Mouse (Mus musculus) limb, embryonic 10.5 days (tissue): ENCODE measurements at regions not wholly inside any gene's neighbourhood (a gene's known extent, or its start where the extent isn't known, plus 50 kb on each side); places are given as distances from the start of the nearest gene placed in this dataset.

Experiments
- DNase-seq: peaks from one replicate; pipeline ENCODE4 v3.0.0-alpha.2; 2017; ENCODE audit warnings: low spot score
- H3K27ac ChIP-seq: fragments of 300-500 bp; sonication (generic); 2 replicates; pipeline ENCODE4 v1.5.1; 2016; ENCODE audit warnings: mild to moderate bottlenecking
- H3K27me3 ChIP-seq: fragments of 300-500 bp; sonication (generic); 2 replicates; pipeline ENCODE4 v1.6.1; 2016; ENCODE audit warnings: low read depth, mild to moderate bottlenecking; ENCODE audit not compliant: poor library complexity, severe bottlenecking
- H3K36me3 ChIP-seq: fragments of 300-500 bp; sonication (generic); 2 replicates; pipeline ENCODE4 v1.6.1; 2016; ENCODE audit warnings: mild to moderate bottlenecking, moderate library complexity
- H3K4me1 ChIP-seq: fragments of 300-500 bp; sonication (generic); 2 replicates; pipeline ENCODE4 v1.6.1; 2016
- H3K4me3 ChIP-seq: fragments of 300-500 bp; sonication (generic); 2 replicates; pipeline ENCODE4 v1.5.1; 2016; ENCODE audit warnings: mild to moderate bottlenecking, moderate library complexity
- H3K9me3 ChIP-seq: fragments of 300-500 bp; sonication (generic); replicated peaks from 2 replicates; pipeline ENCODE4 v1.6.1; 2016; ENCODE audit warnings: mild to moderate bottlenecking
- WGBS: fragments of 180-500 bp; shearing (Covaris S2); methylation state at CpG from one replicate; pipeline ENCODE4 v1.1.7; 2016; 5-methylcytosine and 5-hydroxymethylcytosine counted together

- Histone ChIP-seq H3K4me1 (no peaks in the 10 kb centered on the region), H3K27me3 (no peaks in the 10 kb centered on the region), H3K9me3 (no peaks in the 10 kb centered on the region), H3K27ac (no peak overlapping the region), H3K4me3 (no peak overlapping the region), H3K36me3 (no peaks in the 10 kb centered on the region)
- no peak for DNase-seq
- 81% methylated on average over 4 of the region's 4 CpGs for WGBS
Measured at GRCm38 (mm10) chr16:87220201-87220600, 133.8 kb upstream of the N6amt1 start.

- no peak for DNase-seq
- Histone ChIP-seq H3K4me3 (no peak overlapping the region), H3K36me3 (no peaks in the 10 kb centered on the region), H3K9me3 (no peaks in the 10 kb centered on the region), H3K27ac (no peak overlapping the region), H3K4me1 (no peaks in the 10 kb centered on the region), H3K27me3 (no peaks in the 10 kb centered on the region)
- 69% methylated on average over 1 of the region's 1 CpGs for WGBS
Measured at GRCm38 (mm10) chr16:87207875-87208274, 146.1 kb upstream of the N6amt1 start.

GRCm38 (mm10) chr16:87190471-87190870 is 163.5 kb upstream of the N6amt1 start:
- WGBS = 89% methylated on average over 4 of the region's 4 CpGs
- DNase-seq = no peak
- H3K27me3 ChIP-seq = no peaks in the 10 kb centered on the region
- no peaks in the 10 kb centered on the region for H3K4me1 ChIP-seq
- H3K4me3 ChIP-seq = no peak overlapping the region
- no peak overlapping the region for H3K27ac ChIP-seq
- H3K9me3 ChIP-seq = no peaks in the 10 kb centered on the region
- H3K36me3 ChIP-seq = no peaks in the 10 kb centered on the region

- Histone ChIP-seq H3K4me3 (no peak overlapping the region), H3K36me3 (no peaks in the 10 kb centered on the region), H3K27ac (no peak overlapping the region), H3K27me3 (no peaks in the 10 kb centered on the region), H3K9me3 (no peaks in the 10 kb centered on the region), H3K4me1 (no peaks in the 10 kb centered on the region)
- no peak for DNase-seq
- WGBS = 85% methylated on average over 2 of the region's 2 CpGs
Measured at GRCm38 (mm10) chr16:87188737-87189136, 165.2 kb upstream of the N6amt1 start.

GRCm38 (mm10) chr16:87172395-87172794 is 181.6 kb upstream of the N6amt1 start:
- Histone ChIP-seq H3K4me1 (no peaks in the 10 kb centered on the region), H3K9me3 (no peaks in the 10 kb centered on the region), H3K27ac (no peak overlapping the region), H3K27me3 (no peaks in the 10 kb centered on the region), H3K4me3 (no peak overlapping the region), H3K36me3 (no peaks in the 10 kb centered on the region)
- no peak for DNase-seq
- WGBS = 91% methylated on average over 4 of the region's 4 CpGs

GRCm38 (mm10) chr16:87139301-87139700 is 214.7 kb upstream of the N6amt1 start:
- no peak overlapping the region for H3K27ac ChIP-seq
- no peak overlapping the region for H3K4me3 ChIP-seq
- H3K27me3 ChIP-seq = no peaks in the 10 kb centered on the region
- no peaks in the 10 kb centered on the region for H3K4me1 ChIP-seq
- 94% methylated on average over 2 of the region's 2 CpGs for WGBS
- no peaks in the 10 kb centered on the region for H3K9me3 ChIP-seq
- no peak for DNase-seq
- H3K36me3 ChIP-seq = no peaks in the 10 kb centered on the region

GRCm38 (mm10) chr16:87136503-87136902 is 217.5 kb upstream of the N6amt1 start:
- Histone ChIP-seq H3K27ac (no peak overlapping the region), H3K9me3 (no peaks in the 10 kb centered on the region), H3K4me1 (no peaks in the 10 kb centered on the region), H3K27me3 (no peaks in the 10 kb centered on the region), H3K4me3 (no peak overlapping the region), H3K36me3 (no peaks in the 10 kb centered on the region)
- 79% methylated on average over 1 of the region's 1 CpGs for WGBS
- no peak for DNase-seq

- Histone ChIP-seq H3K36me3 (no peaks in the 10 kb centered on the region), H3K4me1 (no peaks in the 10 kb centered on the region), H3K9me3 (no peaks in the 10 kb centered on the region), H3K4me3 (no peak overlapping the region), H3K27ac (no peak overlapping the region), H3K27me3 (no peaks in the 10 kb centered on the region)
- no peak for DNase-seq
Measured at GRCm38 (mm10) chr16:87134452-87134851, 219.5 kb upstream of the N6amt1 start.

- no peaks in the 10 kb centered on the region for H3K36me3 ChIP-seq
- no peak overlapping the region for H3K27ac ChIP-seq
- no peaks in the 10 kb centered on the region for H3K27me3 ChIP-seq
- H3K9me3 ChIP-seq = no peaks in the 10 kb centered on the region
- WGBS = 87% methylated on average over 6 of the region's 6 CpGs
- H3K4me3 ChIP-seq = no peak overlapping the region
- DNase-seq = no peak
- H3K4me1 ChIP-seq = no peaks in the 10 kb centered on the region
Measured at GRCm38 (mm10) chr16:87133874-87134273, 220.1 kb upstream of the N6amt1 start.

- no peak for DNase-seq
- no peaks in the 10 kb centered on the region for H3K36me3 ChIP-seq
- H3K4me3 ChIP-seq = no peak overlapping the region
- no peaks in the 10 kb centered on the region for H3K4me1 ChIP-seq
- H3K27ac ChIP-seq = no peak overlapping the region
- no peaks in the 10 kb centered on the region for H3K27me3 ChIP-seq
- 88% methylated on average over 4 of the region's 4 CpGs for WGBS
- no peaks in the 10 kb centered on the region for H3K9me3 ChIP-seq
Measured at GRCm38 (mm10) chr16:87132082-87132481, 221.9 kb upstream of the N6amt1 start.

- no peaks in the 10 kb centered on the region for H3K9me3 ChIP-seq
- H3K27me3 ChIP-seq = no peaks in the 10 kb centered on the region
- DNase-seq = no peak
- H3K4me3 ChIP-seq = no peak overlapping the region
- H3K27ac ChIP-seq = no peak overlapping the region
- WGBS = 90% methylated on average over 12 of the region's 12 CpGs
- H3K36me3 ChIP-seq = no peaks in the 10 kb centered on the region
- H3K4me1 ChIP-seq = no peaks in the 10 kb centered on the region
Measured at GRCm38 (mm10) chr16:87130733-87131640, 223.0 kb upstream of the N6amt1 start.

GRCm38 (mm10) chr16:87129021-87129420 is 225.0 kb upstream of the N6amt1 start:
- H3K4me1 ChIP-seq = no peaks in the 10 kb centered on the region
- H3K36me3 ChIP-seq = no peaks in the 10 kb centered on the region
- no peak for DNase-seq
- H3K27me3 ChIP-seq = no peaks in the 10 kb centered on the region
- H3K4me3 ChIP-seq = no peak overlapping the region
- 97% methylated on average over 3 of the region's 3 CpGs for WGBS
- no peaks in the 10 kb centered on the region for H3K9me3 ChIP-seq
- no peak overlapping the region for H3K27ac ChIP-seq

GRCm38 (mm10) chr16:87128230-87128629 is 225.8 kb upstream of the N6amt1 start:
- Histone ChIP-seq H3K27ac (no peak overlapping the region), H3K4me1 (no peaks in the 10 kb centered on the region), H3K36me3 (no peaks in the 10 kb centered on the region), H3K9me3 (no peaks in the 10 kb centered on the region), H3K4me3 (no peak overlapping the region), H3K27me3 (no peaks in the 10 kb centered on the region)
- WGBS = 76% methylated on average over 13 of the region's 13 CpGs
- no peak for DNase-seq

- H3K4me3 ChIP-seq = no peak overlapping the region
- no peaks in the 10 kb centered on the region for H3K9me3 ChIP-seq
- 94% methylated on average over 7 of the region's 7 CpGs for WGBS
- no peaks in the 10 kb centered on the region for H3K4me1 ChIP-seq
- no peak for DNase-seq
- H3K27ac ChIP-seq = no peak overlapping the region
- no peaks in the 10 kb centered on the region for H3K27me3 ChIP-seq
- H3K36me3 ChIP-seq = no peaks in the 10 kb centered on the region
Measured at GRCm38 (mm10) chr16:87124519-87124918, 229.5 kb upstream of the N6amt1 start.
